Mouse (Mus musculus) heart, embryonic 13.5 days (tissue): Measurements from ENCODE around the gene C1qtnf4. TPM values are rescaled to one million over a fixed set of nuclear protein-coding genes. Genes with fewer than 3 reads are reported as not detected.

Source experiments
- ATAC-seq: fragments of 200-750 bp; cut with Nextera tagmentation; 2 replicates; pipeline ENCODE4 v1.8.0; 2017; ENCODE audit warnings: moderate TSS enrichment; ENCODE audit not compliant: insufficient number of reproducible peaks, low FRiP score, low TSS enrichment; ENCODE audit errors: extremely low read depth
- H3K27ac ChIP-seq: fragments of 300-500 bp; sonication (generic); replicated peaks from 2 replicates; pipeline ENCODE4 v1.5.1; 2015; ENCODE audit warnings: moderate library complexity, mild to moderate bottlenecking, inconsistent platforms
- H3K27me3 ChIP-seq: fragments of 300-500 bp; sonication (generic); replicated peaks from 2 replicates; pipeline ENCODE4 v1.6.1; 2015; ENCODE audit warnings: mild to moderate bottlenecking, inconsistent platforms
- H3K36me3 ChIP-seq: fragments of 300-500 bp; sonication (generic); 2 replicates; pipeline ENCODE4 v1.6.1; 2015; ENCODE audit warnings: mild to moderate bottlenecking, inconsistent platforms
- H3K4me1 ChIP-seq: fragments of 300-500 bp; sonication (generic); 2 replicates; pipeline ENCODE4 v1.6.1; 2015; ENCODE audit warnings: inconsistent platforms
- H3K4me2 ChIP-seq: fragments of 300-500 bp; sonication (generic); 2 replicates; pipeline ENCODE4 v1.6.1; 2015; ENCODE audit warnings: inconsistent platforms, mild to moderate bottlenecking, moderate library complexity
- H3K4me3 ChIP-seq: fragments of 300-500 bp; sonication (generic); 2 replicates; pipeline ENCODE4 v1.5.1; 2015; ENCODE audit warnings: moderate library complexity, mild to moderate bottlenecking, inconsistent platforms
- H3K9ac ChIP-seq: fragments of 300-500 bp; sonication (generic); 2 replicates; pipeline ENCODE4 v1.6.1; 2015; ENCODE audit warnings: inconsistent platforms, mild to moderate bottlenecking, moderate library complexity
- H3K9me3 ChIP-seq: fragments of 300-500 bp; sonication (generic); 2 replicates; pipeline ENCODE4 v1.6.1; 2016; ENCODE audit warnings: inconsistent platforms
- WGBS: fragments of 180-500 bp; shearing (Covaris S2); methylation state at CpG from one replicate; pipeline ENCODE4 v1.1.7; 2015; ENCODE audit warnings: mixed read lengths; 5-methylcytosine and 5-hydroxymethylcytosine counted together
- polyA plus RNA-seq: library from polyadenylated mRNA; unstranded; fragments of >200 nt; fragmentation: Nextera tagmentation; extraction: Ambion mirVana; gene quantifications from 2 replicates; pipeline ENCODE4 v1.2.1, GENCODE M21; 2015

The C1qtnf4 gene
- polyA plus RNA-seq, 1 experiment from 2014 or later: 9.8 TPM

DNA sequence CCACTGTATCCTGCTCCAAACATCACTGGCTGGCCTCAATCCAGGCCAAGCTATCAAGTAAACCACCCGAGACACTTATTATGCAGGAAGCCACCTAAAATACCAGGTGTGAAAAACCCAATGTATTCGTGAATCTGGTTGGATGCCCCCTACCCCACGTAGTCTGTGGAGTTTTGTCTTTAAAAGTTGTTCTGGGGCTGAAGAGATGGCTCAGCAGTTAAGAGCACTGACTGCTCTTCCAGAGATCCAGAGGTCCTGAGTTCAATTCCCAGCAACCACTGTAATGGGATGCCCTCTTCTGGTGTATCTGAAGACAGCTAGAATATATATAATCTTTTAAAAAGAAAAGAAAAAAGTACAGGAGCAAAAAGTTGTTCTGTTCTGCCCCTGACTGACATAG, 52.7 kb downstream of the C1qtnf4 start:
- ATAC-seq: no peak
- 61% methylated on average over 3 of the region's 3 CpGs for WGBS
- H3K36me3 ChIP-seq: no peaks in the 10 kb centered on the region
- no peaks in the 10 kb centered on the region for H3K9me3 ChIP-seq
- no peak overlapping the region for H3K27ac ChIP-seq
- no peak overlapping the region for H3K4me2 ChIP-seq
- peaks cover 27% of the 10 kb centered on the region for H3K4me1 ChIP-seq
- no peak overlapping the region for H3K9ac ChIP-seq
- no peaks in the 10 kb centered on the region for H3K27me3 ChIP-seq
- H3K4me3 ChIP-seq: no peak overlapping the region

DNA sequence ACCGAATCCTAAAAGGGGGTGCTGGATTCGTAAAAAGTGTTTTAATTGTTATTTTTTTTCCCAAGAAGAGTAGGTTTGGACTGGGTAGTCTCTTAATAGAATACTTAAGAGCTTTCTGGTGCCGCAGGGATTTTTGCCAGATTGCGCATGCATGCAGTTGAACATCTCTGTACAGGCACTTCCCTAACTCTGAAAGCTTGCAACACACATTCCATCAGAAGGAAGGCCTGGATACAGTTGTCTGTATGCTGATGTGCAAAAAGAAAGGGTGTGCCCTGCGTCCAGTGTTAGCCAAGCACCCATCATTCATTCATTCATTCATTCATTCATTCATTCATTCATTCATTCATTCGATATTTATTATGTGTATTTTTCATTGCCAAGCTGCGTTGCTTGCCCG, 54.1 kb downstream of the C1qtnf4 start:
- Histone ChIP-seq H3K9ac (peak overlapping the region; percentile 99), H3K4me1 (peaks cover 40% of the 10 kb centered on the region), H3K36me3 (no peaks in the 10 kb centered on the region), H3K9me3 (no peaks in the 10 kb centered on the region), H3K4me3 (peak overlapping the region; percentile 93), H3K27me3 (no peaks in the 10 kb centered on the region), H3K4me2 (peak overlapping the region; percentile 82), H3K27ac (peak overlapping the region; percentile 96)
- no peak for ATAC-seq
- WGBS: 45% methylated on average over 8 of the region's 8 CpGs

Other genes starting within 250 kb of the C1qtnf4 start
- gene Nup160, start 208.6 kb upstream of the C1qtnf4 start, polyA plus RNA-seq: 21.2 and 23.8 TPM in 2 replicates
- gene Fnbp4, start 140.5 kb upstream of the C1qtnf4 start, polyA plus RNA-seq: 53.2 and 53.4 TPM in 2 replicates
- gene Agbl2, start 103.1 kb upstream of the C1qtnf4 start, polyA plus RNA-seq: 1.2 and 1.5 TPM in 2 replicates
- gene Mtch2, start 38.7 kb upstream of the C1qtnf4 start, polyA plus RNA-seq: 205 and 253 TPM in 2 replicates
- gene Kbtbd4, start 18.9 kb downstream of the C1qtnf4 start, polyA plus RNA-seq: 26.8 and 27.7 TPM in 2 replicates
- gene Ndufs3, start 19.0 kb downstream of the C1qtnf4 start, polyA plus RNA-seq: 314 and 369 TPM in 2 replicates
- 93.9 and 98.7 TPM in 2 replicates for gene Celf1, start 54.5 kb downstream of the C1qtnf4 start, polyA plus RNA-seq
- 21.2 and 25.8 TPM in 2 replicates for gene Rapsn, start 149.8 kb downstream of the C1qtnf4 start, polyA plus RNA-seq
- 226 and 239 TPM in 2 replicates for gene Psmc3, start 168.1 kb downstream of the C1qtnf4 start, polyA plus RNA-seq
- gene Slc39a13, start 184.6 kb downstream of the C1qtnf4 start, polyA plus RNA-seq: 45.0 and 55.5 TPM in 2 replicates
- 3.5 and 3.9 TPM in 2 replicates for gene Spi1, start 196.5 kb downstream of the C1qtnf4 start, polyA plus RNA-seq
- 806 and 882 TPM in 2 replicates for gene Mybpc3, start 232.3 kb downstream of the C1qtnf4 start, polyA plus RNA-seq